Mouse (Mus musculus) thymus, adult 2 months (tissue): ENCODE results near the gene Ccr10.
"Not testable (repeated sequence)": the region's sequence is repeated elsewhere in the genome, so short reads cannot be mapped to it uniquely, and the experiment has no call there.

Experiments
- CTCF ChIP-seq: fragments of 200-500 bp; IDR thresholded peaks from 2 replicates; pipeline ENCODE4 v1.5.1; 2012; ENCODE audit warnings: mild to moderate bottlenecking, control low read depth, low read length, moderate library complexity, borderline replicate concordance; ENCODE audit not compliant: control insufficient read depth, poor library complexity, insufficient read depth; ENCODE audit errors: extremely low read depth
- POLR2A ChIP-seq: fragments of 200-500 bp; IDR thresholded peaks from 2 replicates; pipeline ENCODE4 v1.6.1; 2012; ENCODE audit warnings: mild to moderate bottlenecking, low read length, control low read depth, moderate library complexity; ENCODE audit not compliant: control insufficient read depth, poor library complexity, insufficient read depth; ENCODE audit errors: extremely low read depth

GRCm38 (mm10) chr11:101160981-101161505, 14.2 kb downstream of the Ccr10 start:
- not testable (repeated sequence) for TF ChIP-seq CTCF, POLR2A
